Mouse (Mus musculus): ENCODE measurements around the gene Map4k3.
"Not testable (repeated sequence)": the region's sequence is repeated elsewhere in the genome, so short reads cannot be mapped to it uniquely, and the experiment has no call there.

Gene Map4k3

GRCm38 (mm10) chr17:80734700-80735099 lies 6.4 kb upstream of the Map4k3 start:
- H3K4me1 ChIP-seq (replicated peaks; ENCODE audit: low read depth, low read length) = peaks cover 20% of the 10 kb centered on the region
- no peak overlapping the region for H3K4me3 ChIP-seq (replicated peaks; ENCODE audit: low read length)
- H3K9me3 ChIP-seq (ENCODE audit: low read length) = no peaks in the 10 kb centered on the region
- TF ChIP-seq NANOG (IDR thresholded peaks at IDR 0.05; ENCODE audit: borderline replicate concordance, low read length) (no peak), CTCF (conservative IDR thresholded peaks at IDR 0.05; ENCODE audit: low read length) (no peak), POU5F1 (IDR thresholded peaks at IDR 0.05; ENCODE audit: borderline replicate concordance, low read length) (no peak)
- H3K36me3 ChIP-seq (ENCODE audit: insufficient read depth, low read length) = no peaks in the 10 kb centered on the region
- no peaks in the 10 kb centered on the region for H3K27me3 ChIP-seq (ENCODE audit: insufficient read depth, low read length)

- Histone ChIP-seq H3K9me3 (ENCODE audit: low read length) (no peaks in the 10 kb centered on the region), H3K27me3 (ENCODE audit: insufficient read depth, low read length) (no peaks in the 10 kb centered on the region), H3K4me1 (replicated peaks; ENCODE audit: low read depth, low read length) (peaks cover 32% of the 10 kb centered on the region), H3K36me3 (ENCODE audit: insufficient read depth, low read length) (no peaks in the 10 kb centered on the region), H3K4me3 (replicated peaks; ENCODE audit: low read length) (no peak overlapping the region)
- no peak for TF ChIP-seq NANOG (IDR thresholded peaks at IDR 0.05; ENCODE audit: borderline replicate concordance, low read length)
- TF ChIP-seq CTCF (conservative IDR thresholded peaks at IDR 0.05; ENCODE audit: low read length) = no peak
- TF ChIP-seq POU5F1 (IDR thresholded peaks at IDR 0.05; ENCODE audit: borderline replicate concordance, low read length) = no peak
These were observed 5.0 kb upstream of the Map4k3 start for GRCm38 (mm10) chr17:80733121-80733800.

- Histone ChIP-seq H3K27me3 (ENCODE audit: insufficient read depth, low read length) (no peaks in the 10 kb centered on the region), H3K4me1 (replicated peaks; ENCODE audit: low read depth, low read length) (peaks cover 32% of the 10 kb centered on the region), H3K36me3 (ENCODE audit: insufficient read depth, low read length) (no peaks in the 10 kb centered on the region), H3K9me3 (ENCODE audit: low read length) (no peaks in the 10 kb centered on the region), H3K4me3 (replicated peaks; ENCODE audit: low read length) (no peak overlapping the region)
- no peak for TF ChIP-seq NANOG (IDR thresholded peaks at IDR 0.05; ENCODE audit: borderline replicate concordance, low read length)
- no peak for TF ChIP-seq CTCF (conservative IDR thresholded peaks at IDR 0.05; ENCODE audit: low read length)
- TF ChIP-seq POU5F1 (IDR thresholded peaks at IDR 0.05; ENCODE audit: borderline replicate concordance, low read length) = no peak
These were observed 4.0 kb upstream of the Map4k3 start for GRCm38 (mm10) chr17:80732256-80732655.

GRCm38 (mm10) chr17:80730283-80730682 lies 2.0 kb upstream of the Map4k3 start:
- H3K36me3 ChIP-seq (ENCODE audit: insufficient read depth, low read length); H3K9me3 ChIP-seq (ENCODE audit: low read length); H3K4me3 ChIP-seq (replicated peaks; ENCODE audit: low read length); H3K27me3 ChIP-seq (ENCODE audit: insufficient read depth, low read length): not testable (repeated sequence)
- H3K4me1 ChIP-seq (replicated peaks; ENCODE audit: low read depth, low read length) = peaks cover 46% of the 10 kb centered on the region

- peaks cover 46% of the 10 kb centered on the region for H3K4me1 ChIP-seq (replicated peaks; ENCODE audit: low read depth, low read length)
- H3K36me3 ChIP-seq (ENCODE audit: insufficient read depth, low read length) = peaks cover 11% of the 10 kb centered on the region; the same call in 1 of the 2 replicates
- TF ChIP-seq NANOG (IDR thresholded peaks at IDR 0.05; ENCODE audit: borderline replicate concordance, low read length) = no peak
- no peaks in the 10 kb centered on the region for H3K9me3 ChIP-seq (ENCODE audit: low read length)
- no peaks in the 10 kb centered on the region for H3K27me3 ChIP-seq (ENCODE audit: insufficient read depth, low read length)
- no peak overlapping the region for H3K4me3 ChIP-seq (replicated peaks; ENCODE audit: low read length)
These were observed 1.5 kb upstream of the Map4k3 start for GRCm38 (mm10) chr17:80729825-80730224.

- Histone ChIP-seq H3K9me3 (ENCODE audit: low read length) (no peaks in the 10 kb centered on the region), H3K27me3 (ENCODE audit: insufficient read depth, low read length) (no peaks in the 10 kb centered on the region), H3K4me3 (replicated peaks; ENCODE audit: low read length) (peak overlapping the region; percentile 99), H3K4me1 (replicated peaks; ENCODE audit: low read depth, low read length) (peaks cover 52% of the 10 kb centered on the region), H3K36me3 (ENCODE audit: insufficient read depth, low read length) (peaks cover 17% of the 10 kb centered on the region; the same call in 1 of the 2 replicates)
- TF ChIP-seq NANOG (IDR thresholded peaks at IDR 0.05; ENCODE audit: borderline replicate concordance, low read length) = no peak
These were observed 930 bp upstream of the Map4k3 start for GRCm38 (mm10) chr17:80729080-80729749.

GRCm38 (mm10) chr17:80727341-80727951 lies 839 bp downstream of the Map4k3 start:
- Histone ChIP-seq H3K4me1 (replicated peaks; ENCODE audit: low read depth, low read length) (peaks cover 52% of the 10 kb centered on the region), H3K4me3 (replicated peaks; ENCODE audit: low read length) (peak overlapping the region; percentile 99), H3K9me3 (ENCODE audit: low read length) (no peaks in the 10 kb centered on the region), H3K27me3 (ENCODE audit: insufficient read depth, low read length) (no peaks in the 10 kb centered on the region), H3K36me3 (ENCODE audit: insufficient read depth, low read length) (peaks cover 22% of the 10 kb centered on the region; the same call in 1 of the 2 replicates)
- TF ChIP-seq CTCF (conservative IDR thresholded peaks at IDR 0.05; ENCODE audit: low read length) (no peak), NANOG (IDR thresholded peaks at IDR 0.05; ENCODE audit: borderline replicate concordance, low read length) (no peak), POU5F1 (IDR thresholded peaks at IDR 0.05; ENCODE audit: borderline replicate concordance, low read length) (no peak)

GRCm38 (mm10) chr17:80726821-80727220 lies 1.5 kb downstream of the Map4k3 start:
- no peak for TF ChIP-seq NANOG (IDR thresholded peaks at IDR 0.05; ENCODE audit: borderline replicate concordance, low read length)
- no peak for TF ChIP-seq CTCF (conservative IDR thresholded peaks at IDR 0.05; ENCODE audit: low read length)
- TF ChIP-seq POU5F1 (IDR thresholded peaks at IDR 0.05; ENCODE audit: borderline replicate concordance, low read length) = no peak
- peaks cover 27% of the 10 kb centered on the region for H3K36me3 ChIP-seq (ENCODE audit: insufficient read depth, low read length)
- H3K27me3 ChIP-seq (ENCODE audit: insufficient read depth, low read length) = no peaks in the 10 kb centered on the region
- H3K9me3 ChIP-seq (ENCODE audit: low read length) = no peaks in the 10 kb centered on the region
- peak overlapping the region; percentile 99 for H3K4me3 ChIP-seq (replicated peaks; ENCODE audit: low read length)
- peaks cover 52% of the 10 kb centered on the region for H3K4me1 ChIP-seq (replicated peaks; ENCODE audit: low read depth, low read length)
